Mouse (Mus musculus): ENCODE data around the gene BC037034. TPM values are rescaled to one million over a fixed set of nuclear protein-coding genes. Genes with fewer than 3 reads are reported as not detected.

Gene BC037034
- polyA plus RNA-seq, 1 experiment from 2014 or later, result 5.5 TPM

GRCm38 (mm10) chr5:138260051-138260450, 3.8 kb downstream of the BC037034 start:
- Histone ChIP-seq H3K4me3 (replicated peaks) (no peak overlapping the region), H3K36me3 (peaks cover 21% of the 10 kb centered on the region; the same call in 1 of the 2 replicates), H3K27me3 (replicated peaks) (no peaks in the 10 kb centered on the region), H3K4me1 (peaks cover 27% of the 10 kb centered on the region), H3K4me2 (no peak overlapping the region), H3K9me3 (no peaks in the 10 kb centered on the region), H3K9ac (no peak overlapping the region), H3K27ac (no peak overlapping the region)
- no peak for ATAC-seq (ENCODE audit: insufficient read depth, low FRiP score, low read depth)
- 72% methylated on average over 10 of the region's 10 CpGs for WGBS

GRCm38 (mm10) chr5:138258993-138259392, 4.8 kb downstream of the BC037034 start:
- Histone ChIP-seq H3K9ac (no peak overlapping the region), H3K9me3 (no peaks in the 10 kb centered on the region), H3K27ac (no peak overlapping the region), H3K4me2 (no peak overlapping the region), H3K27me3 (replicated peaks) (no peaks in the 10 kb centered on the region), H3K4me1 (peaks cover 28% of the 10 kb centered on the region), H3K36me3 (peaks cover 21% of the 10 kb centered on the region; the same call in 1 of the 2 replicates), H3K4me3 (replicated peaks) (no peak overlapping the region)
- no peak for ATAC-seq (ENCODE audit: insufficient read depth, low FRiP score, low read depth)
- 70% methylated on average over 7 of the region's 7 CpGs for WGBS

- Histone ChIP-seq H3K4me1 (peaks cover 28% of the 10 kb centered on the region), H3K4me3 (replicated peaks) (no peak overlapping the region), H3K9ac (no peak overlapping the region), H3K36me3 (peaks cover 21% of the 10 kb centered on the region; the same call in 1 of the 2 replicates), H3K27ac (no peak overlapping the region), H3K4me2 (no peak overlapping the region), H3K27me3 (replicated peaks) (no peaks in the 10 kb centered on the region), H3K9me3 (no peaks in the 10 kb centered on the region)
- 78% methylated on average over 6 of the region's 6 CpGs for WGBS
- ATAC-seq (ENCODE audit: insufficient read depth, low FRiP score, low read depth), result no peak
Measured at GRCm38 (mm10) chr5:138258542-138258941, 5.3 kb downstream of the BC037034 start.

- no peaks in the 10 kb centered on the region for H3K27me3 ChIP-seq (replicated peaks)
- H3K9ac ChIP-seq, result no peak overlapping the region
- no peak overlapping the region for H3K27ac ChIP-seq
- no peak for ATAC-seq (ENCODE audit: insufficient read depth, low FRiP score, low read depth)
- H3K4me1 ChIP-seq, result peaks cover 26% of the 10 kb centered on the region
- no peak overlapping the region for H3K4me3 ChIP-seq (replicated peaks)
- no peaks in the 10 kb centered on the region for H3K9me3 ChIP-seq
- H3K4me2 ChIP-seq, result no peak overlapping the region
- peaks cover 21% of the 10 kb centered on the region; the same call in 1 of the 2 replicates for H3K36me3 ChIP-seq
- 73% methylated on average over 3 of the region's 3 CpGs for WGBS
Measured at GRCm38 (mm10) chr5:138258078-138258477, 5.8 kb downstream of the BC037034 start.

GRCm38 (mm10) chr5:138257585-138257978, 6.3 kb downstream of the BC037034 start:
- Histone ChIP-seq H3K36me3 (peaks cover 21% of the 10 kb centered on the region; the same call in 1 of the 2 replicates), H3K4me3 (replicated peaks) (no peak overlapping the region), H3K9me3 (no peaks in the 10 kb centered on the region), H3K27me3 (replicated peaks) (no peaks in the 10 kb centered on the region), H3K4me1 (peaks cover 21% of the 10 kb centered on the region), H3K9ac (no peak overlapping the region), H3K4me2 (no peak overlapping the region), H3K27ac (no peak overlapping the region)
- WGBS, result 90% methylated on average over 4 of the region's 4 CpGs
- no peak for ATAC-seq (ENCODE audit: insufficient read depth, low FRiP score, low read depth)

- 81% methylated on average over 10 of the region's 10 CpGs for WGBS
- ATAC-seq (ENCODE audit: insufficient read depth, low FRiP score, low read depth), result no peak
- H3K4me1 ChIP-seq, result peaks cover 16% of the 10 kb centered on the region
- H3K27ac ChIP-seq, result peak overlapping the region; percentile 36; the same call in 1 of the 2 replicates
- H3K9me3 ChIP-seq, result no peaks in the 10 kb centered on the region
- H3K27me3 ChIP-seq (replicated peaks), result no peaks in the 10 kb centered on the region
- peaks cover 21% of the 10 kb centered on the region; the same call in 1 of the 2 replicates for H3K36me3 ChIP-seq
- H3K4me3 ChIP-seq (replicated peaks), result no peak overlapping the region
- H3K4me2 ChIP-seq, result no peak overlapping the region
- no peak overlapping the region for H3K9ac ChIP-seq
Measured at GRCm38 (mm10) chr5:138256966-138257584, 6.8 kb downstream of the BC037034 start.

- 16% methylated on average over 7 of the region's 7 CpGs for WGBS
- ATAC-seq (ENCODE audit: insufficient read depth, low FRiP score, low read depth), result no peak
- H3K9ac ChIP-seq, result peak overlapping the region; percentile 73
Measured at GRCm38 (mm10) chr5:138256094-138256467, 7.8 kb downstream of the BC037034 start.

GRCm38 (mm10) chr5:138255353-138256093, 8.3 kb downstream of the BC037034 start, which contains the start of gene Lamtor4:
Lamtor4 (plus strand) TSS chr5:138255482.
- Histone ChIP-seq H3K36me3 (peaks cover 12% of the 10 kb centered on the region; the same call in 1 of the 2 replicates), H3K27ac (peak within 1 kb of the TSS; percentile 90), H3K4me1 (peaks cover 12% of the 10 kb centered on the region), H3K27me3 (replicated peaks) (no peaks in the 10 kb centered on the region), H3K4me3 (replicated peaks) (peak within 1 kb of the TSS; percentile 87), H3K9me3 (no peaks in the 10 kb centered on the region), H3K4me2 (peak within 1 kb of the TSS; percentile 87), H3K9ac (peak within 1 kb of the TSS; percentile 73)
- WGBS, result under 1% methylated on average over 38 of the region's 38 CpGs
- ATAC-seq (ENCODE audit: insufficient read depth, low FRiP score, low read depth), result peak; percentile 99

More at GRCm38 (mm10) chr5:138256094-138256467, 7.8 kb downstream of the BC037034 start:
- H3K4me1 ChIP-seq, result peaks cover 12% of the 10 kb centered on the region
- peak overlapping the region; percentile 90 for H3K27ac ChIP-seq
- H3K36me3 ChIP-seq, result peaks cover 12% of the 10 kb centered on the region; the same call in 1 of the 2 replicates
- H3K9me3 ChIP-seq, result no peaks in the 10 kb centered on the region
- peak overlapping the region; percentile 87 for H3K4me2 ChIP-seq
- peak overlapping the region; percentile 87 for H3K4me3 ChIP-seq (replicated peaks)
- no peaks in the 10 kb centered on the region for H3K27me3 ChIP-seq (replicated peaks)

- Histone ChIP-seq H3K36me3 (no peaks in the 10 kb centered on the region), H3K27ac (no peak overlapping the region), H3K9ac (no peak overlapping the region), H3K27me3 (replicated peaks) (no peaks in the 10 kb centered on the region), H3K9me3 (no peaks in the 10 kb centered on the region), H3K4me1 (peaks cover 12% of the 10 kb centered on the region), H3K4me2 (no peak overlapping the region), H3K4me3 (replicated peaks) (no peak overlapping the region)
- 91% methylated on average over 3 of the region's 3 CpGs for WGBS
- ATAC-seq (ENCODE audit: insufficient read depth, low FRiP score, low read depth), result no peak
Measured at GRCm38 (mm10) chr5:138253061-138253460, 10.8 kb downstream of the BC037034 start.

- Histone ChIP-seq H3K36me3 (no peaks in the 10 kb centered on the region), H3K27me3 (replicated peaks) (no peaks in the 10 kb centered on the region), H3K4me1 (peaks cover 7% of the 10 kb centered on the region), H3K4me3 (replicated peaks) (no peak overlapping the region), H3K9ac (no peak overlapping the region), H3K9me3 (no peaks in the 10 kb centered on the region), H3K27ac (no peak overlapping the region), H3K4me2 (no peak overlapping the region)
- ATAC-seq (ENCODE audit: insufficient read depth, low FRiP score, low read depth), result no peak
- 82% methylated on average over 12 of the region's 12 CpGs for WGBS
Measured at GRCm38 (mm10) chr5:138251144-138251543, 12.7 kb downstream of the BC037034 start.

- Histone ChIP-seq H3K9ac (no peak overlapping the region), H3K27ac (no peak overlapping the region), H3K36me3 (no peaks in the 10 kb centered on the region), H3K4me3 (replicated peaks) (no peak overlapping the region), H3K4me2 (no peak overlapping the region), H3K9me3 (no peaks in the 10 kb centered on the region), H3K27me3 (replicated peaks) (no peaks in the 10 kb centered on the region), H3K4me1 (no peaks in the 10 kb centered on the region)
- no peak for ATAC-seq (ENCODE audit: insufficient read depth, low FRiP score, low read depth)
- WGBS, result 25% methylated on average over 2 of the region's 2 CpGs
Measured at GRCm38 (mm10) chr5:138241511-138241910, 22.3 kb downstream of the BC037034 start.

GRCm38 (mm10) chr5:138234224-138234623, 29.6 kb downstream of the BC037034 start:
- Histone ChIP-seq H3K9ac (no peak overlapping the region), H3K36me3 (no peaks in the 10 kb centered on the region), H3K27me3 (replicated peaks) (no peaks in the 10 kb centered on the region), H3K9me3 (no peaks in the 10 kb centered on the region), H3K27ac (no peak overlapping the region), H3K4me3 (replicated peaks) (no peak overlapping the region), H3K4me1 (no peaks in the 10 kb centered on the region), H3K4me2 (no peak overlapping the region)
- ATAC-seq (ENCODE audit: insufficient read depth, low FRiP score, low read depth), result no peak

All from stomach, embryonic 15.5 days (tissue).